Mouse (Mus musculus) myocyte (in vitro differentiated cells): Measurements from ENCODE around the gene Duox2. TPM values are rescaled to one million over a fixed set of nuclear protein-coding genes. Genes with fewer than 3 reads are reported as not detected.
"Not testable (repeated sequence)": the region's sequence is repeated elsewhere in the genome, so short reads cannot be mapped to it uniquely, and the experiment has no call there.

ENCODE experiments used
- H3K27me3 ChIP-seq: one replicate; pipeline ENCODE4 v1.6.1; 2011; ENCODE audit not compliant: control insufficient read depth, insufficient read depth, insufficient read length
- H3K36me3 ChIP-seq: one replicate; pipeline ENCODE4 v1.6.1; 2011; ENCODE audit not compliant: control insufficient read depth, insufficient read depth
- H3K4me2 ChIP-seq: one replicate; pipeline ENCODE4 v1.6.1; 2011; ENCODE audit warnings: low read depth, control low read depth
- H3K4me3 ChIP-seq: one replicate; pipeline ENCODE4 v1.5.1; 2011; ENCODE audit warnings: mild to moderate bottlenecking, control low read depth, moderate library complexity
- H3K79me2 ChIP-seq: one replicate; pipeline ENCODE4 v1.6.1; 2011; ENCODE audit not compliant: control insufficient read depth, insufficient read depth
- H3ac ChIP-seq: one replicate; pipeline ENCODE4 v1.6.1; 2011; ENCODE audit not compliant: control insufficient read depth, insufficient read length
- CEBPB ChIP-seq: IDR thresholded peaks from 2 replicates; pipeline ENCODE4 v1.6.1; 2011; ENCODE audit warnings: mild to moderate bottlenecking, moderate library complexity; ENCODE audit not compliant: poor library complexity, insufficient read depth, severe bottlenecking
- E2F4 ChIP-seq: IDR thresholded peaks from one replicate; pipeline ENCODE4 v1.6.1; 2011; ENCODE audit warnings: mild to moderate bottlenecking, control low read depth, moderate library complexity; ENCODE audit not compliant: insufficient read depth
- MAX ChIP-seq: IDR thresholded peaks from one replicate; pipeline ENCODE4 v1.6.1; 2011; ENCODE audit warnings: low read depth, mild to moderate bottlenecking, control low read depth
- MYOD1 ChIP-seq, 3 experiments: IDR thresholded peaks; one replicate each; pipeline ENCODE4 v1.6.1; 2011; ENCODE audit warnings: control low read depth in 2 of 3, low read depth in 2 of 3, mild to moderate bottlenecking in 2 of 3, moderate library complexity in 1 of 3; ENCODE audit not compliant: insufficient read length in 2 of 3, control insufficient read depth in 1 of 3
- MYOG ChIP-seq, 3 experiments: IDR thresholded peaks; one replicate each; pipeline ENCODE4 v1.6.1; 2011; ENCODE audit warnings: control low read depth in 2 of 3, low read depth in 2 of 3, mild to moderate bottlenecking in 2 of 3; ENCODE audit not compliant: insufficient read length in 2 of 3, control insufficient read depth in 1 of 3, insufficient read depth in 1 of 3
- POLR2A ChIP-seq: IDR thresholded peaks from one replicate; pipeline ENCODE4 v1.6.1; 2011; ENCODE audit warnings: low read depth, mild to moderate bottlenecking, control low read depth, moderate library complexity; ENCODE audit not compliant: insufficient read length
- POLR2AphosphoS2 ChIP-seq: IDR thresholded peaks from one replicate; pipeline ENCODE4 v1.6.1; 2011; ENCODE audit warnings: low read depth, control low read depth; ENCODE audit not compliant: insufficient read length
- REST ChIP-seq: IDR thresholded peaks from one replicate; pipeline ENCODE4 v1.6.1; 2011; ENCODE audit warnings: mild to moderate bottlenecking, control low read depth, moderate library complexity; ENCODE audit not compliant: insufficient read depth, insufficient read length
- SRF ChIP-seq: IDR thresholded peaks from one replicate; pipeline ENCODE4 v1.6.1; 2011; ENCODE audit warnings: low read depth; ENCODE audit not compliant: control insufficient read depth, insufficient read length
- TCF12 ChIP-seq: IDR thresholded peaks from one replicate; pipeline ENCODE4 v1.6.1; 2011; ENCODE audit warnings: mild to moderate bottlenecking, control low read depth; ENCODE audit not compliant: poor library complexity, insufficient read depth, severe bottlenecking
- TCF3 ChIP-seq: IDR thresholded peaks from one replicate; pipeline ENCODE4 v1.6.1; 2011; ENCODE audit warnings: low read depth, control low read depth; ENCODE audit not compliant: insufficient read length
- USF1 ChIP-seq: IDR thresholded peaks from one replicate; pipeline ENCODE4 v1.6.1; 2011; ENCODE audit warnings: low read depth, mild to moderate bottlenecking, control low read depth, moderate library complexity
- polyA plus RNA-seq: library from polyadenylated mRNA; unstranded; fragments of >200 nt; fragmentation: generic; extraction: Trizol; gene quantifications from one replicate; pipeline ENCODE4 v1.2.1, GENCODE M21; 2012; ENCODE audit warnings: missing spikeins

The Duox2 gene
- 0.12 TPM for polyA plus RNA-seq

- TF ChIP-seq TCF3, result no peak
- peaks cover 13% of the 10 kb centered on the region for H3K27me3 ChIP-seq
- H3ac ChIP-seq, result no peak within 1 kb of the TSS
- peak within 1 kb of the TSS; percentile 67 for H3K4me2 ChIP-seq
- no peaks in the 10 kb centered on the region for H3K36me3 ChIP-seq
- H3K4me3 ChIP-seq, result no peak within 1 kb of the TSS
- H3K79me2 ChIP-seq, result no peaks in the 10 kb centered on the region
Measured at GRCm38 (mm10) chr2:122298096-122298499, at the start of gene Duox2. Gene Duox2, minus strand, starts transcription at chr2:122298449.

DNA sequence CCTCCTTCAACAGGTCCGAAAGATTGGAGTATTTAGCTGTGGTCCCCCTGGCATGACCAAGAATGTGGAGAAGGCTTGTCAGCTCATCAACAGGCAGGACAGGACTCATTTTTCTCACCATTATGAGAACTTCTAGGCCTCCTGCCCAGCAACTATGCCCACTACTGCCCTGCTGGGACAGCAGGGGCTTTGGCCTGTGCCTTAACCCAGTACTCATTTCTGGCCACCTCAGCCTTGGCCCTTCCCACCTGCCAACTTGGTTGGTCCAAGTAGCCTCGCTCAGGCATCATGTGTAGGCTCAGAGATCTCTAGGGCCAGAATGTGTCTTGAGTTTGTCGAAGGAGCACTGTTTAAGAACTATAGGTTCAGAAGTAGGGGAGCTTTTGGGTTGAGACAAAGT, 49.0 kb upstream of the Duox2 start:
- H3K4me3 ChIP-seq, result no peak overlapping the region

GRCm38 (mm10) chr2:122346164-122346563, 47.9 kb upstream of the Duox2 start:
- H3K4me2 ChIP-seq, H3K27me3 ChIP-seq, H3K79me2 ChIP-seq, H3K4me3 ChIP-seq, H3ac ChIP-seq, H3K36me3 ChIP-seq: not testable (repeated sequence)
- TF ChIP-seq POLR2AphosphoS2, result peak; percentile 20

More for the DNA sequence above, 49.0 kb upstream of the Duox2 start:
- TF ChIP-seq POLR2AphosphoS2, result peak; percentile 32
- no peak for TF ChIP-seq USF1
- no peak for TF ChIP-seq MYOD1 (IDR thresholded peaks at IDR 0.05; ENCODE audit: control insufficient read depth in 1 of 3, insufficient read length in 2 of 3, low read depth in 2 of 3)
- Histone ChIP-seq H3K79me2 (no peaks in the 10 kb centered on the region), H3K36me3 (peaks cover 3% of the 10 kb centered on the region), H3ac (no peak overlapping the region), H3K27me3 (no peaks in the 10 kb centered on the region), H3K4me2 (no peak overlapping the region)

GRCm38 (mm10) chr2:122345106-122345893, 47.1 kb upstream of the Duox2 start:
- no peak overlapping the region for H3K4me3 ChIP-seq
- H3K36me3 ChIP-seq, result no peaks in the 10 kb centered on the region
- no peak overlapping the region for H3K4me2 ChIP-seq
- no peak for TF ChIP-seq E2F4
- TF ChIP-seq TCF3, result no peak
- no peak for TF ChIP-seq MYOD1 (IDR thresholded peaks at IDR 0.05; ENCODE audit: control insufficient read depth in 1 of 3, insufficient read length in 2 of 3, low read depth in 2 of 3)
- TF ChIP-seq TCF12, result no peak
- TF ChIP-seq SRF, result no peak
- TF ChIP-seq MYOG (IDR thresholded peaks at IDR 0.05; ENCODE audit: control insufficient read depth in 1 of 3, insufficient read depth in 1 of 3, insufficient read length in 2 of 3, low read depth in 2 of 3), result no peak
- peak; percentile 15 for TF ChIP-seq POLR2AphosphoS2
- no peak for TF ChIP-seq MAX
- TF ChIP-seq CEBPB, result no peak
- H3ac ChIP-seq, result no peak overlapping the region
- no peaks in the 10 kb centered on the region for H3K79me2 ChIP-seq
- no peaks in the 10 kb centered on the region for H3K27me3 ChIP-seq

GRCm38 (mm10) chr2:122337291-122337690, 39.0 kb upstream of the Duox2 start:
- H3K79me2 ChIP-seq, result no peaks in the 10 kb centered on the region
- no peak overlapping the region for H3ac ChIP-seq
- H3K4me2 ChIP-seq, result no peak overlapping the region
- no peaks in the 10 kb centered on the region for H3K27me3 ChIP-seq
- TF ChIP-seq MAX, result no peak
- no peak for TF ChIP-seq TCF12
- TF ChIP-seq MYOD1 (IDR thresholded peaks at IDR 0.05; ENCODE audit: control insufficient read depth in 1 of 3, insufficient read length in 2 of 3, low read depth in 2 of 3), result no peak
- TF ChIP-seq POLR2A, result no peak
- no peak for TF ChIP-seq TCF3
- no peak for TF ChIP-seq MYOG (IDR thresholded peaks at IDR 0.05; ENCODE audit: control insufficient read depth in 1 of 3, insufficient read depth in 1 of 3, insufficient read length in 2 of 3, low read depth in 2 of 3)
- TF ChIP-seq USF1, result no peak
- no peak for TF ChIP-seq CEBPB
- TF ChIP-seq SRF, result no peak
- no peak for TF ChIP-seq E2F4
- no peak for TF ChIP-seq REST
- no peak for TF ChIP-seq POLR2AphosphoS2
- no peak overlapping the region for H3K4me3 ChIP-seq
- H3K36me3 ChIP-seq, result no peaks in the 10 kb centered on the region

GRCm38 (mm10) chr2:122334170-122334569, 35.9 kb upstream of the Duox2 start:
- Histone ChIP-seq H3ac (no peak overlapping the region), H3K27me3 (no peaks in the 10 kb centered on the region), H3K4me3 (no peak overlapping the region), H3K4me2 (no peak overlapping the region), H3K79me2 (no peaks in the 10 kb centered on the region), H3K36me3 (no peaks in the 10 kb centered on the region)
- TF ChIP-seq SRF (no peak), TCF3 (no peak)
